Mouse (Mus musculus) left cerebral cortex, adult 11 months (tissue): Measurements from ENCODE around the gene Poll.
"Not testable (repeated sequence)": the region's sequence is repeated elsewhere in the genome, so short reads cannot be mapped to it uniquely, and the experiment has no call there.

Experiments used
- DNase-seq: peaks from one replicate; pipeline ENCODE4 v3.0.0; 2022; ENCODE audit warnings: low spot score

Poll gene

GRCm38 (mm10) chr19:45577141-45577750, 16.9 kb upstream of the Poll start:
- DNase-seq, result no peak

- DNase-seq, result no peak
Measured at GRCm38 (mm10) chr19:45575632-45576001, 15.3 kb upstream of the Poll start.

- no peak for DNase-seq
Measured at GRCm38 (mm10) chr19:45574941-45575631, 14.8 kb upstream of the Poll start.

GRCm38 (mm10) chr19:45574339-45574898, 14.1 kb upstream of the Poll start:
- DNase-seq, result no peak

- DNase-seq, result peak; percentile 47
Measured at GRCm38 (mm10) chr19:45573861-45574267, 13.5 kb upstream of the Poll start.

- DNase-seq, result no peak
Measured at GRCm38 (mm10) chr19:45573033-45573432, 12.7 kb upstream of the Poll start.

GRCm38 (mm10) chr19:45567367-45567766, 7.0 kb upstream of the Poll start:
- DNase-seq, result no peak

GRCm38 (mm10) chr19:45565925-45566715, 5.8 kb upstream of the Poll start:
- no peak for DNase-seq

- DNase-seq, result no peak
Measured at GRCm38 (mm10) chr19:45554136-45554535, 6.2 kb downstream of the Poll start.

- no peak for DNase-seq
Measured at GRCm38 (mm10) chr19:45552187-45552586, 8.1 kb downstream of the Poll start.

GRCm38 (mm10) chr19:45549948-45550347, 10.4 kb downstream of the Poll start:
- DNase-seq, result no peak

- no peak for DNase-seq
Measured at GRCm38 (mm10) chr19:45549128-45549915, 11.0 kb downstream of the Poll start.

- not testable (repeated sequence) for DNase-seq
Measured at GRCm38 (mm10) chr19:45548196-45548595, 12.1 kb downstream of the Poll start.

- peak; percentile 60 for DNase-seq
Measured at GRCm38 (mm10) chr19:45544925-45545321, 15.4 kb downstream of the Poll start.

- no peak for DNase-seq
Measured at GRCm38 (mm10) chr19:45544152-45544924, 16.0 kb downstream of the Poll start.

GRCm38 (mm10) chr19:45542061-45542460, 18.3 kb downstream of the Poll start:
- DNase-seq, result no peak

GRCm38 (mm10) chr19:45541409-45542041, 18.8 kb downstream of the Poll start:
- no peak for DNase-seq

- DNase-seq, result no peak
Measured at GRCm38 (mm10) chr19:45540657-45541408, 19.5 kb downstream of the Poll start.

- DNase-seq, result no peak
Measured at GRCm38 (mm10) chr19:45537505-45537904, 22.8 kb downstream of the Poll start.

- no peak for DNase-seq
Measured at GRCm38 (mm10) chr19:45535929-45536328, 24.4 kb downstream of the Poll start.
